ENCODE assay signal across 11 mouse cellular contexts in genomic region chr11:72094442-72094841, GRCm38 (mm10). TPM values are rescaled to one million over a fixed set of nuclear protein-coding genes. Genes with fewer than 3 reads are reported as not detected.
DNase-seq lines count a peak whose midpoint lies in the region.
"Had no signal": no experiment of that assay in that cellular context is flagged by ENCODE, and none has a peak within 500 bp of the region (broad histone marks: within the 10 kb centered on the region; RNA-seq: fewer than 3 reads in every experiment).

No protein-coding gene starts in this region.

- peak; percentile 44 to 72 for DNase-seq in adrenal gland, adult (ENCODE audit: inconsistent age in 2 of 2, low spot score in 1 of 2)
- DNase-seq in adrenal gland, postnatal 4 days (ENCODE audit: low spot score in 2 of 2) = no peak
- peak; percentile 22 for DNase-seq in ovary, postnatal 14 days (ENCODE audit: low spot score)
- no peak for DNase-seq in ovary, postnatal 10 days (ENCODE audit: low spot score)
- peak; percentile 68 for DNase-seq in kidney, postnatal 10 days
- peak; percentile 73 for DNase-seq in lung, postnatal 36 days
- no peak for DNase-seq in left cerebral cortex, postnatal 4 days
- DNase-seq in retina, embryonic 14.5 days (ENCODE audit: low spot score) = no peak
- DNase-seq: forebrain, postnatal 0 days; liver had no signal

- intact Hi-C loops in left cerebral cortex, postnatal 4 days (cut with DNase I) = no loop called here

RNA-seq across cellular contexts. Expression of gene Pitpnm3, which starts 41.1 kb away (rescaled TPM):
- total RNA-seq in adrenal gland, postnatal 4 days (2021) = 1 to 10 TPM in 1 of 2 experiments, under 1 TPM in 1; 0.79 to 1.4 TPM
- 10 to 100 TPM; 20.9 to 25.5 TPM for total RNA-seq in left cerebral cortex, postnatal 4 days (2021)

RNA-seq across cellular contexts. Expression of gene Pimreg, which starts 52.6 kb away (rescaled TPM):
- 10 to 100 TPM; 29.6 to 30.3 TPM for total RNA-seq in adrenal gland, postnatal 4 days (2021)
- total RNA-seq in left cerebral cortex, postnatal 4 days (2021) = 1 to 10 TPM; 9.3 to 9.7 TPM
- total RNA-seq: left cerebral cortex, adult 18-20 months had no signal

RNA-seq across cellular contexts. Expression of gene Aipl1, which starts 57.1 kb away (rescaled TPM):
- under 1 TPM; 0.56 to 0.76 TPM for total RNA-seq in adrenal gland, postnatal 4 days (2021)
- under 1 TPM; 0.14 to 0.26 TPM for total RNA-seq in left cerebral cortex, postnatal 4 days (2021)
- total RNA-seq: left cerebral cortex, adult 18-20 months had no signal

Comparison
In these comparisons a context has a peak if more than half of its experiments do, and no peak if none do; other contexts are left out.
1. DNase-seq: peak in adrenal gland, adult (2 of 2), ovary, postnatal 14 days (single experiment), kidney, postnatal 10 days (single experiment) and lung, postnatal 36 days (single experiment); none in adrenal gland, postnatal 4 days (0 of 2), ovary, postnatal 10 days (single experiment), left cerebral cortex, postnatal 4 days (single experiment) and retina, embryonic 14.5 days (single experiment).
2. RNA of gene Pitpnm3, which starts 41.1 kb away (total RNA-seq): 20.9 to 25.5 TPM in left cerebral cortex, postnatal 4 days; 0.79 to 1.4 TPM in adrenal gland, postnatal 4 days; every median in the first group is over 4 times any median in the second.